Mouse (Mus musculus): ENCODE results near the gene Hcn3.

Hcn3 gene

GRCm38 (mm10) chr3:89145566-89145965 lies 14.4 kb downstream of the Hcn3 start:
- DNase-seq: no peak

GRCm38 (mm10) chr3:89144821-89145220 lies 15.2 kb downstream of the Hcn3 start:
- DNase-seq: no peak

GRCm38 (mm10) chr3:89136365-89136764 lies 23.6 kb downstream of the Hcn3 start:
- no peak for DNase-seq

DNA sequence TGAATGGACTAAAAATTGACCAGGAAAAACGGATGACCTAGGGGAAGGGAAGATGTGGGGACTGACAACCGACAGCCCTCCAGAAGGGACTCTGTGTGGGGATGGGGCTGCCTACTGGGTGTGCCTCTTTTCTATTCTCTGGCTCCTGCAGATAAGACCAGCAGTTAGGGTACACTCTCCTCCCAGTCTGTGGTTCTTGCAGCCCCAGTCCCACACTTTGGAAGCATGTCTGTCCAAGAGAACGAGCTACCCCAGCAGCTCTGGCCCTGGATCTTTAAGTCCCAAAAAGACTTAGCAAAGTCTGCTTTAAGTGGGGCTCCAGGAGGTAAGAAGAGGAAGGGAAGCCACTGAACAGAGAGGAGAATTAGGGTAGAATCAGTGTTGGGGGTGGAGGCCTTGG lies 24.0 kb downstream of the Hcn3 start, which contains the start of gene Pklr:
Pklr (plus strand) TSS at position 185 of the 400 bp plus-strand sequence.
- DNase-seq: no peak

GRCm38 (mm10) chr3:89133752-89134151 lies 26.2 kb downstream of the Hcn3 start:
- DNase-seq: no peak

GRCm38 (mm10) chr3:89133063-89133450 lies 26.9 kb downstream of the Hcn3 start:
- DNase-seq: no peak

GRCm38 (mm10) chr3:89132285-89133062 lies 27.5 kb downstream of the Hcn3 start:
- no peak for DNase-seq

DNA sequence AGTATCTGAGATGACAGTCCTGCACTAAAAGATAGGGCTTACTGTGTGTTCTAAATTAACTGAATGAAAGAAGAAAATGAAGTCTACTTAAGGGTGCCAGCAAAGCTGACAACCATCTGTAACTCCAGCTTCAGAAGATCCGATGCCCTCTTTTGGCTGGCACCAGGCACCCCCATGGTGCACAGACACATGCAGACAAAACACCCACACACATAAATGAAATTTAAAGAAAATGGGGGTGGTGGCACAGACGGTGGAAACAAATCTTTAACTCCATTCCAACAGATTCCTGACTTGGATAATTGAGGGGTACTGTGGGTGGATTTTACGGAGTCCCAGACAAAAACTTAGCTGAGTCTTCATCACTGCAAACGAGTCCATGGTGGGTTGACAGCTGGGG lies 28.2 kb downstream of the Hcn3 start:
- no peak for DNase-seq

DNA sequence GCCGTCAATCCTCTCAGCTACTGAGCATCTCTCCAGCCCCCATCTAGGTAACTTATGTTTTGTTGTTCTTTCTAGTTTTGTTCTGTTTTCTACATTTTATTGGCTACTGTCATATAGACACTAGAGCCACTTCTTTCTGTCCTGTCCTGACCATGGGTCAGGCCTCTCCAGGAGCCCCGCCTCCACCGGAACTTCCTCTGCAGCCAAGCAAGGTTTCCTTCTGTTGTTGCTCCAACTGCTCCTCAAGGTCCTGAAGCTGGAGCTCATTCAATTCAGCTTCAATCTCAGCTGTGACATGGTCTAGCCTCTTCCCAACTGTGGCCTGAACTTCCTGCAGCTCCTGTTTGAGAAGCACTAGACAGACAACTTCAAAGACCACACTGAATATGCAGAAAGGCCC lies 30.1 kb downstream of the Hcn3 start:
- DNase-seq: no peak

DNA sequence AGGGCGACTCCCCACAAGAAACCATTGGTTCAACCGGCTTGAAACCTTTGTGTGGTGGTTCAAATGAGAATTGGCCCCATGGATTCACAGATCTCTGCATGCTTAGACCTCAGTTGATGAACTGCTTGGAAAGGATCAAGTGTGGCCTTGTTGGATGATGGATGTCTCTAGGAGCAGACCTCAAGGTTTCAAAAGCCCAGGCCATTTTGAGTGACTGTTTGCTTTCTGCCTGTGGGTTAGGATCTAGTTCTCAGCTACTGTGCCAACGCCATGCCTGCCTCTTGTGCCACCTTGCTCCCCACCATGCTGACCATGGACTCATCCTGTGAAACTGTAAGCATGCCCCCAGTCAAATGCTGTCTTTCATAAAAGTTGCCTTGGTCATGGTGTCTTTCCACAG lies 34.0 kb downstream of the Hcn3 start:
- DNase-seq: no peak

DNA sequence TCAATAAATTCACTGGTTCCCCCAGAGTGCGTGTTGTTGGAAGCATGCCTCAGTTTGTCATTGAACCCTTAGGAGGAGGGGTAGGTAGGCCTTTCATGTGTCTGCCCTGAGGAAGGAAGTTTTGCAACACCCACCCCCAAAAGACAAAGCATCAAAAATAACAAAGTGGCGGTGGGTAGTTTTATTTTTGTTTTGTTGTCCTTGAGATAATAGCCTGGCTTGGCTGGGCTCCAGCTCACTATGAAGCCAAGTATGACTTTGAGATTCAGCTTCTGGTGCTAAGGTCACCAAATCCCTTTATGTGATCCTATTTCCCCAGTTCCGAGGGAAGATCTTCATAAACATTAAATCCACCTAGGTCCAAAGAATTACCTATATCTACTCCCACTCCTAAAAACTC lies 35.8 kb downstream of the Hcn3 start:
- DNase-seq: no peak

- no peak for DNase-seq
Observed at GRCm38 (mm10) chr3:89123313-89123712, 36.7 kb downstream of the Hcn3 start.

DNA sequence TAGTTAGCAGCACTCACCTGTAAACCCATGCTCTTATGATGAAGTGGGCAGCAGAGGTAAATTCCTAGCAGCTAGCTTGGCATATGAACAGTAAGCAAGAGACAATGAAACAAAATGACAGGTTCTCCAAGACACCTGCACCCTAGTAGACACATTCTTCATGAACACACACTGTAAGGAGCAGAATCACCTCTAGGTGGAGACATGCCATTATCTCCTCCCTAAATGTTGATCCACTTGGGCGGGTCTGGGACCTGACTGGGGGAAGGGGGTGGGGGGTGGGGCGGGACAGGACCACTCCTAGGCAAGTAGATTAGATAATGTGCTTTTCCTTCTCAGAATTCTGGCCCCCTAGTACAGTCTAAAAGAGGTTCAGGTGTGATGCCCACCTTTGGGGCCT lies 44.5 kb downstream of the Hcn3 start:
- DNase-seq: no peak

DNA sequence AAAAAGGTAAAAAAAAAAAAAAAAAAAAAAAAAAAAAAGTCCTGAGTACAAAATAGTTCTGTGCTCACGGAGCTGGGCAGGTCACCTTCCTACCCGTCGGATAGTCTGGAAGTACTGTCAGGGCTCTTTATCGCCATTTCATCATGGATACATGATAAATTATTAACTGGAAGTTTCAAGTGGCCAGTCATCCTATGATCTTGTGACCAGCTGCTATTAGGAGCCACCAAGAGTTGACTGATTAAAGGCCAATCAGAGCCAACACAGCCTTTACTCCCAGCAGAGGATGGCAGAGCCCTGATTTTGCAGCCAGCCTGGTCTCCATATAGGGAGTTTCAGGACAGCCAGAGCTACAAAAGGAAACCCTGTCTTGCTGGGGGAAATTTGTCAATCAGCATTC lies 46.9 kb downstream of the Hcn3 start:
- DNase-seq: no peak

GRCm38 (mm10) chr3:89108146-89108545 lies 51.9 kb downstream of the Hcn3 start:
- no peak for DNase-seq

DNA sequence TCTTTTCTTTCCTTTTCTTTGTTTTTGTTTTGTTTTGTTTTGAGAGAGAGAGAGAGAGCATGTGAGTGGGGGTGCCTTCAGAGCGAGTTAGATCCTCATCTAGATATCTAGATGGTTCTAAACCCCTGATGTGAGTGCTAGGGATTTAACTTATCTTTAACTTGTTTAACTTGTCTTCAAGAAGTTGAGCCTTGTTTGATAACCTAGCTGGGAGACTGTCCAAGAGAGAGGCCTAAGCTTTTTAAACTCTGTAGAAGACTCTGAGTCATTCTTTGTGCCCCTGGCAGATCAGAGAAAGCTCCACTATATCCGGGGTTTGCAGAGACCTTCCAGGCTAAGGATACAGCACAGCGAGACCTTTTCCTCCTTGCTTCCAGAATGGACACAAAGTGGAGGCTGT lies 52.5 kb downstream of the Hcn3 start:
- DNase-seq: no peak

GRCm38 (mm10) chr3:89106881-89107280 lies 53.1 kb downstream of the Hcn3 start:
- DNase-seq: no peak

- no peak for DNase-seq
Observed at GRCm38 (mm10) chr3:89103291-89103595, 56.8 kb downstream of the Hcn3 start.

GRCm38 (mm10) chr3:89102495-89103290 lies 57.3 kb downstream of the Hcn3 start:
- no peak for DNase-seq

DNA sequence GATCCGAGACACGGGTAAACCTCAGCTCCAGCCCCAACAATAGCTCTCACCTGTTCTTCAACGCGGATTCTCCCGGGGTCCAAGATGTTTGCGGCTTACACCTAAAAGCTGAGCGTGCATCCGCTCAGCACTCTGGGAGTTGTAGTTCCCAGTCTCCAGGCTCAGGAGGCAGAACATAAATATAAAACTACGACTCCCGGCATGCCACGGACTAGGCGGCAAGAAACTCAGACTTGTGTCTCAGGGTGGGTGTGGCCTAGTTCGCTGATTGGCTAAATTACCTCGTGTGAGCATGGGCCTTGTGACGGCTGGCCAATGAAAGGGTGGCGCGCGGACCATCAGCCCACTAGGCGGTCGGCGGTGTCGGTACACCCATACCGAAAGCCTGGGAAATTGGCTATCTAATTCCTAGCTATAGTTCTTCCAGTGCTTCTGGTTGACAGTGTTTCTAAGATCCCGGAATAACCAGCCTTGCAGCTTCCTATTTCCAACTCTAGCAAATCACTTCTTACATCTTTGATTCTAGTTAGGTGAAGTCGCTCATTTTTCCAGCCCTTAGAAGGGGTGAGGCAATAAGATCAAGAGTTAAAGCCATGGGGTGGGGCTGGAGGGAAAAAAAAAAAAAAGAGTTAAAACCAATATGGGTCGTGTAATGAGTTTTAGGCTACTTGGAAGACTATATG lies 58.0 kb downstream of the Hcn3 start, which contains the start of gene Fdps:
Fdps (minus strand) TSS at position 148 of the 683 bp plus-strand sequence.
- DNase-seq: peak; percentile 85

DNA sequence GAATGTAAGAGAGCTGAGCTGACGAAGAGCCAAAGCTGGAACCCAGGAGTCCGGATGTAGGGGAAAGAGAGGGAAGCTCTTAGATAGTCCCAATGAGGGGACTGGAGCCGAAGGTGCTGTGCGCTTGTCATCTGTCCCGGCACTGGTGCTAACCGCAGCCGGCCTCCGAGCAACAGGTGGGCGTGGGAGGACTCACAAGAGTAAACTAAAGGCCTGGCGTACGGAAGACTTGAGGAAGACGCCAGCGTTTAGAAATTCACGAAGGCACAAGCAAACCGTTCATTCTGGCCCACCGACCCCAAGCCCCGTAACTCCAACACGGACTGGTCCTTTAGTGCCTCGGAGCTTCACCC lies 58.6 kb downstream of the Hcn3 start:
- DNase-seq: no peak

GRCm38 (mm10) chr3:89100811-89101210 lies 59.2 kb downstream of the Hcn3 start, which contains the start of gene Gm43738:
Gene Gm43738, minus strand, starts transcription at chr3:89101099.
- DNase-seq: no peak

Measured in spleen, adult 18-20 months (tissue).